Mouse (Mus musculus) C2C12 (cell line): ENCODE results near the gene Timm17a. TPM values are rescaled to one million over a fixed set of nuclear protein-coding genes. Genes with fewer than 3 reads are reported as not detected.

Source experiments
- H3K27me3 ChIP-seq: one replicate; pipeline ENCODE4 v1.6.1; 2011; ENCODE audit not compliant: control insufficient read depth, insufficient read depth, insufficient read length
- H3K36me3 ChIP-seq: one replicate; pipeline ENCODE4 v1.6.1; 2011; ENCODE audit not compliant: control insufficient read depth, insufficient read depth
- H3K4me3 ChIP-seq: one replicate; pipeline ENCODE4 v1.5.1; 2011; ENCODE audit warnings: mild to moderate bottlenecking, control low read depth; ENCODE audit not compliant: poor library complexity, insufficient read depth, severe bottlenecking
- H3K79me2 ChIP-seq: one replicate; pipeline ENCODE4 v1.6.1; 2011; ENCODE audit not compliant: control insufficient read depth, insufficient read depth
- H3K79me3 ChIP-seq: one replicate; pipeline ENCODE4 v1.6.1; 2011; ENCODE audit warnings: low read depth, control low read depth
- H3ac ChIP-seq: one replicate; pipeline ENCODE3; 2011; ENCODE audit warnings: low read depth; ENCODE audit not compliant: control insufficient read depth, insufficient read length
- CEBPB ChIP-seq: IDR thresholded peaks from one replicate; pipeline ENCODE4 v1.6.1; 2011; ENCODE audit warnings: low read depth, mild to moderate bottlenecking, control low read depth, moderate library complexity
- CTCF ChIP-seq: IDR thresholded peaks from one replicate; pipeline ENCODE4 v1.5.1; 2011; ENCODE audit not compliant: control insufficient read depth, insufficient read depth, insufficient read length
- FOSL1 ChIP-seq: IDR thresholded peaks from one replicate; pipeline ENCODE4 v1.8.0; 2011; ENCODE audit warnings: mild to moderate bottlenecking, low read length; ENCODE audit not compliant: poor library complexity, insufficient read depth, severe bottlenecking
- MAX ChIP-seq: IDR thresholded peaks from one replicate; pipeline ENCODE4 v1.6.1; 2011; ENCODE audit warnings: mild to moderate bottlenecking, control low read depth
- MYOD1 ChIP-seq: IDR thresholded peaks from one replicate; pipeline ENCODE4 v1.6.1; 2011; ENCODE audit warnings: low read depth; ENCODE audit not compliant: control insufficient read depth, insufficient read length
- MYOG ChIP-seq: IDR thresholded peaks from one replicate; pipeline ENCODE4 v1.6.1; 2011; ENCODE audit not compliant: control insufficient read depth, insufficient read length; ENCODE audit errors: extremely low read depth
- USF1 ChIP-seq: IDR thresholded peaks from one replicate; pipeline ENCODE4 v1.6.1; 2011; ENCODE audit warnings: low read depth, mild to moderate bottlenecking, control low read depth, moderate library complexity
- polyA plus RNA-seq: library from polyadenylated mRNA; unstranded; fragments of >200 nt; fragmentation: generic; extraction: Trizol; gene quantifications from one replicate; pipeline ENCODE4 v1.2.1, GENCODE M21; 2012; ENCODE audit warnings: missing spikeins

Gene Timm17a
- polyA plus RNA-seq, 1 experiment, result 218 TPM

DNA sequence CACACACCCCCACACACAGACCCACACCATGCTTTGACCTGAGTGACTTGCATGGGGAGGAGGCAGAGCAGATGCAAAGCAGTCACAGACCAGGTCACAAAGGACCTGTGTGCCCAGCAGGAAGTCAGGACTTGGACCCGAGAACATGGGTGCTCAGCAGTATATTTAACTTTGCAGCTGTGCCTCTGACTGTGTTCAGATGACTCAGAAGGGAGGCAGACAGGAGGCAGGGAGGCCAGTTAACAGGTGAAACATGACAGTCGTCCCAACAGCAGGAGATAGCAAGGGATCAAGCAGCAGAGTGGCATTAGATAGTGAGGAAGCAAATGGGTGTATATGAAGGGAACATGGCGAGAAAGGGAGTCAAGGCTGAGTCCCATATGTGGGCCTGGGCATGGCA lies 33.3 kb upstream of the Timm17a start:
- Histone ChIP-seq H3K27me3 (no peaks in the 10 kb centered on the region), H3ac (no peak overlapping the region)
- no peak for TF ChIP-seq USF1
- TF ChIP-seq MYOD1, result peak; percentile 94

DNA sequence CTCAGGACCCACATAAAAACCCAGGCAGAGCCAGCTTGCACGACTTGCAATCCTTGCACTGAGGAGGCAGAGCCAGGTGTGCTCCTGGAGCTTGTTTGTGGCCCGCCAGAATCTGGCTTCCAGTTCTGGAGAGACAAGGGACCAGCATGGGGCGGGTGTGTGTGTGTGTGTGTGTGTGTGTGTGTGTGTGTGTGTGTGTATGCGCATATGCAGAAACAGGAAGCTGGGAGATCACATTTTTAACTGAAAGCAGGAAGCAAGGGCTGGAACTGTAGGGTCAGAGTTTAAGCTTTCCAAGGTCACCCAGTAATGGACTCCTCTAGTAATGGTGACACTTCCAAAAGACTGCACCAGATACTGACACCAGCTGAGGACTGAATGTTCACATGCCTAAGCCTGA lies 30.4 kb upstream of the Timm17a start:
- H3K4me3 ChIP-seq, result no peak overlapping the region
- H3K36me3 ChIP-seq, result no peaks in the 10 kb centered on the region
- no peaks in the 10 kb centered on the region for H3K79me2 ChIP-seq
- no peak overlapping the region for H3ac ChIP-seq
- H3K79me3 ChIP-seq, result no peaks in the 10 kb centered on the region
- no peaks in the 10 kb centered on the region for H3K27me3 ChIP-seq
- TF ChIP-seq MYOG (no peak), USF1 (no peak), FOSL1 (no peak), MAX (no peak), CTCF (no peak), CEBPB (no peak), MYOD1 (no peak)

More for the DNA sequence above, 33.3 kb upstream of the Timm17a start:
- Histone ChIP-seq H3K36me3 (no peaks in the 10 kb centered on the region), H3K79me3 (no peaks in the 10 kb centered on the region), H3K4me3 (no peak overlapping the region), H3K79me2 (no peaks in the 10 kb centered on the region)

DNA sequence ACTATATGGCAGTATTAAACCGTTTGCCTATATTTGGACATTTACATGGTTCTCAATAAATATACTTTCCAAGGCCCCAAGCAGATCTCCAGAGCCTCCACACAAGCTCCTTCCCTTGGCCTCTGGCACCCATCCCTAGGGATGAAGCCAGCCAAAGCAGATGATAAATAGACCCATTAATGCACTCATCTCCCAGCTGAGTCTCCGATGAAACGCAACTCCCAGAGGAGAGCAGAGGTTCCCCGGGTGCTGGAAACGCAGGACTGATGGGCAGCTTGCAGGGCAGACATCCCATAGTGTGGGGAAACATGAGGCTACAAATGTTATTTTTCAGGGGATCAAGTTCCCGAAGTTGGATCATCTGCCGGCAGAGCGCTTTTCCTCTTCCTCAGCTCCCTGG lies 28.4 kb upstream of the Timm17a start:
- no peaks in the 10 kb centered on the region for H3K36me3 ChIP-seq
- no peak overlapping the region for H3K4me3 ChIP-seq
- H3ac ChIP-seq, result no peak overlapping the region
- H3K79me3 ChIP-seq, result no peaks in the 10 kb centered on the region
- H3K79me2 ChIP-seq, result no peaks in the 10 kb centered on the region
- no peaks in the 10 kb centered on the region for H3K27me3 ChIP-seq
- TF ChIP-seq MYOG (no peak), USF1 (no peak), MYOD1 (no peak), CTCF (no peak), FOSL1 (no peak), CEBPB (no peak), MAX (no peak)

DNA sequence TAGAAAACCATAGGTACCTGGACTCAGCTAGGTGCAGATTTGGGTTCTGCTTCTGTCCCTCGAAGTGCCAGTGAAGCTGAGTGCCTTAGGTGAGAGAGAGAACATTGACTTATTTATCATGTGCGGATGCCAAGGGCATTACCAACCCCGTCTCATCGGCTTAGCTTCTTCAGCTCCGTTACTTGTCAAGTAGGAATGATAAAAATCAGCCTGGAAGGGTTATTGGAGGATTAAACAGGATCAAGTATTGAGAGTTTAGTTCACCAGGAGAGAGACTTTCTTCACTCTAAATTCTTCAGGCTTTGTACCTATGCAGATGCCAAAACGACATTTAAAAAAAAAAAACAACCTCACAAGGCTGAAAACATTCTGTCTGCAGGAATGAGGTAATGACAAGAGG lies 17.0 kb upstream of the Timm17a start:
- Histone ChIP-seq H3K79me3 (no peaks in the 10 kb centered on the region), H3ac (no peak overlapping the region), H3K79me2 (no peaks in the 10 kb centered on the region), H3K36me3 (no peaks in the 10 kb centered on the region), H3K4me3 (no peak overlapping the region), H3K27me3 (no peaks in the 10 kb centered on the region)
- no peak for TF ChIP-seq FOSL1
- no peak for TF ChIP-seq MAX
- TF ChIP-seq MYOG, result no peak
- TF ChIP-seq USF1, result no peak
- TF ChIP-seq MYOD1, result no peak

DNA sequence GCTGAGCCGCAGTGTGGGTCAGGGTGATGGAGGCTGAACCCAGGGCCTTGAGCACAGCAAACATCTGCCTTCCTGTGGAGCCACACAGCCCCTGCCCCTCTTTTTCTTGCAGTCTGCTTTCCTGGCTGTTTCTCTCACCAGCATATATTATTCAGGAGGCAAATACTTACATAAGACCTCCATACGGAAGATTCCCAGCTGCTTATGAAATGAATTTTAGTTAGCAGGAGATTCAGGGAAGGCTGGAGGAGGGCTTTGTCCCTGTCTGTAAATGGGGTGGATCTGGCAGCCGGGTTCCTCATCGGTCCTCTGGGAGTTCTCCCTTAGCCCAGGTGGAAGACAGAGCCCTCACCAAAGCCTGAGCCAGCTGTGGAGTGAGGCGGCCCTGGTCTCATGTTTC lies 14.8 kb upstream of the Timm17a start:
- no peak overlapping the region for H3K4me3 ChIP-seq
- no peaks in the 10 kb centered on the region for H3K36me3 ChIP-seq
- no peaks in the 10 kb centered on the region for H3K79me3 ChIP-seq
- TF ChIP-seq FOSL1 (no peak), MYOG (no peak), MYOD1 (no peak), MAX (no peak), CTCF (no peak)
- H3K27me3 ChIP-seq, result no peaks in the 10 kb centered on the region
- no peaks in the 10 kb centered on the region for H3K79me2 ChIP-seq
- H3ac ChIP-seq, result no peak overlapping the region

DNA sequence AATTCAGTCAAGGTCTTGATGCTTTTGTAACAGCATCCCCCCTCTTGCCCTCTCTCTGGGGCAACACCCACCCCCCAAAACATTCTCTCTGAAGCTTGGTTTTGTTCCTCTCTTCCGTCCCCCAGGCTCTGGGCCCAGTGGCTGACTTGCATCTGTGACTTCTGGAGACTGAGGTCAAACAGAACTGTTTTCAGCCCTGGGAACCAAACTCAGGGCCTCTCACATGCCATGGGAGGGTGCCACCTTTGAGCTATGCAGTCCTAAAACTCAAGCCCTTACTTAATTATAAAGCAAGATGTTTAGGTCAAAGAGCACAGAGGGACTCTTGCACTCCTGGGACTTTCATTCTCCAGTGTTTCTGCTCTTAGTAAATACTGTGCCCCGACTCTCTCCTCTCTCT lies 12.4 kb upstream of the Timm17a start:
- Histone ChIP-seq H3ac (no peak overlapping the region), H3K36me3 (no peaks in the 10 kb centered on the region), H3K27me3 (no peaks in the 10 kb centered on the region), H3K79me3 (no peaks in the 10 kb centered on the region), H3K4me3 (no peak overlapping the region), H3K79me2 (no peaks in the 10 kb centered on the region)
- no peak for TF ChIP-seq MYOD1
- no peak for TF ChIP-seq CEBPB
- no peak for TF ChIP-seq CTCF
- TF ChIP-seq MAX, result no peak
- TF ChIP-seq MYOG, result no peak
- TF ChIP-seq USF1, result no peak
- no peak for TF ChIP-seq FOSL1
